Mouse (Mus musculus): ENCODE data around the gene Gm21778. TPM values are rescaled to one million over a fixed set of nuclear protein-coding genes. Genes with fewer than 3 reads are reported as not detected.

The Gm21778 gene
- polyA plus RNA-seq (2015; fragmentation: Nextera tagmentation; extraction: Ambion mirVana): not detected in 2 replicates

GRCm38 (mm10) chrY:5942160-5942559, at the start of gene Gm21778:
Gm21778 (plus strand) TSS chrY:5942460.

Other genes with a start within 250 kb of the Gm21778 start
- gene Gm20914, start 216.5 kb upstream of the Gm21778 start, polyA plus RNA-seq (2015; fragmentation: Nextera tagmentation; extraction: Ambion mirVana): not detected in 2 replicates
- gene Gm28171, start 149.1 kb upstream of the Gm21778 start, polyA plus RNA-seq (2015; fragmentation: Nextera tagmentation; extraction: Ambion mirVana): not detected in 2 replicates